Mouse (Mus musculus) heart, adult 18-20 months (tissue): ENCODE results near the gene Gm29289. TPM values are rescaled to one million over a fixed set of nuclear protein-coding genes. Genes with fewer than 3 reads are reported as not detected.
"Not testable (repeated sequence)": the region's sequence is repeated elsewhere in the genome, so short reads cannot be mapped to it uniquely, and the experiment has no call there.

ENCODE experiments used
- DNase-seq, 2 experiments: peaks; one replicate each; pipeline ENCODE4 v3.0.0; 2021 to 2022; ENCODE audit warnings: mixed read lengths in 1 of 2
- long read RNA-seq, 2 experiments: library from polyadenylated mRNA; stranded (forward); transcript quantifications; one replicate each; pipeline ENCODE4 v2.0.0; 2021
- total RNA-seq, 2 experiments: library from RNA; stranded (reverse); gene quantifications; 2 replicates each; pipeline ENCODE4 v1.2.3; 2021

Gene Gm29289
- total RNA-seq: not detected
- long read RNA-seq, experiment 1: 0 reads
- long read RNA-seq, experiment 2: 0 reads

DNA sequence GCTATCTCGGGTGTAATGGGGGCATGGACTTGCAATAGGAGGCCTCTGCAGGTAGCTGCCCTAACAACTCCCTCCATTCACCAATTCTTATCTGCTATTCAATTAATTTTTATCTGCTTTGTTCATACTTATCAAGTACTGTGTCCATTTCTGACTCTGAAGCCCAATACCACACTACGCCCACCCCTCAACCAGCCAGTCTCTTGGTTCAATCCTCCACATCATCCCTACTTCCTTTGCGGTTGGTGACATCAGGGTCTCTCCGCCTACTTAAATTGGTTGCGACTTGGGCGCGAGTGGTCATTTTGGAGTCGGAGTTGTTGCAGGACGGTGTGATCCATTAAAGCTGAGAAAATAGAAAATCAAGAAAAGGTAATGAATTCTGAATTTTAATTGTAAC is at the start of gene Gm29289:
Gene Gm29289 (plus strand): TSS at position 301 of the 400 bp plus-strand sequence.
- DNase-seq: not testable (repeated sequence)

DNA sequence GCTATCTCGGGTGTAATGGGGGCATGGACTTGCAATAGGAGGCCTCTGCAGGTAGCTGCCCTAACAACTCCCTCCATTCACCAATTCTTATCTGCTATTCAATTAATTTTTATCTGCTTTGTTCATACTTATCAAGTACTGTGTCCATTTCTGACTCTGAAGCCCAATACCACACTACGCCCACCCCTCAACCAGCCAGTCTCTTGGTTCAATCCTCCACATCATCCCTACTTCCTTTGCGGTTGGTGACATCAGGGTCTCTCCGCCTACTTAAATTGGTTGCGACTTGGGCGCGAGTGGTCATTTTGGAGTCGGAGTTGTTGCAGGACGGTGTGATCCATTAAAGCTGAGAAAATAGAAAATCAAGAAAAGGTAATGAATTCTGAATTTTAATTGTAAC is 31.7 kb upstream of the Gm29289 start, which contains the start of gene Gm10352:
Gene Gm10352 (plus strand): TSS at position 301 of the 400 bp plus-strand sequence.
- not testable (repeated sequence) for DNase-seq

Other genes starting within 250 kb of the Gm29289 start
- gene H2al2b, start 211.9 kb upstream of the Gm29289 start, total RNA-seq: not detected
- gene Gm4064, start 136.4 kb upstream of the Gm29289 start, total RNA-seq: not detected
- not detected for gene Rbmy, start 101.9 kb upstream of the Gm29289 start, total RNA-seq
- gene Gm10256, start 101.9 kb upstream of the Gm29289 start, total RNA-seq: not detected
- gene Gm10352, start 31.6 kb upstream of the Gm29289 start, total RNA-seq: not detected